Mouse (Mus musculus): Measurements from ENCODE around the gene Pnpla6.

GRCm38 (mm10) chr8:3470562-3470961, 44.6 kb upstream of the Pnpla6 start, which contains the start of gene Tex45:
- TF ChIP-seq CTCF (IDR thresholded peaks at IDR 0.05; ENCODE audit: low read depth), result no peak
- TF ChIP-seq EP300 (optimal IDR thresholded peaks at IDR 0.05), result no peak
